Mouse (Mus musculus): ENCODE results near the gene Alx3.

The Alx3 gene

DNA sequence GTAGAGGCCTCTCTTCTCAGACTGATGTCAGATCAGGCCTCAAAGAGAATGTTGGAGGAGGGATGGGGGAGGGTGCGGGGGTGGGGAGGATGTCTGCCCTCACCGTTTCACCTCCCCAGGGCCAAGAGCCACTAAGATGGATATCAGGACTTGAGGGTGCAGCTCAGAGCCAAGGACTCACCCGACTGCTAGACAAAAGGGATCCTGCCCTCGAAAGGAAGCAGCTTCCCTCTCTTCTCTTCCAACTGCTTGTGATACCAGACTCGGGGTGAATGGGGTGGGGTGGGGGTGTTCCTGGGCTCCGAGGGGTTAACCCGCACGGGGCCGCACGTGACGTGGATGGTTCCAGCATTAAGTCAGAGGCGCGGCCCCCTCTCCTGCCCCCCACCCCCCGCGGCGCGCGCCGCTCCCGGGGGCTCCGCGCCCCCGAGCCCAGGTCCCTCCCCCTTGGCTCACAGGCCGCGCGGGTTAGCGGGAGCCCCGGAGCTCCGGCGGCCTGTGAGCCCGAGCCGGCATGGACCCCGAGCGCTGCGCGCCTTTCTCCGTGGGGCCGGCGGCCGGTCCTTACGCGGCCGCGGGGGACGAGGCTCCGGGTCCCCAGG lies at the start of gene Alx3:
Gene Alx3 (plus strand): TSS at position 370 of the 602 bp plus-strand sequence.
- no peak for DNase-seq

DNA sequence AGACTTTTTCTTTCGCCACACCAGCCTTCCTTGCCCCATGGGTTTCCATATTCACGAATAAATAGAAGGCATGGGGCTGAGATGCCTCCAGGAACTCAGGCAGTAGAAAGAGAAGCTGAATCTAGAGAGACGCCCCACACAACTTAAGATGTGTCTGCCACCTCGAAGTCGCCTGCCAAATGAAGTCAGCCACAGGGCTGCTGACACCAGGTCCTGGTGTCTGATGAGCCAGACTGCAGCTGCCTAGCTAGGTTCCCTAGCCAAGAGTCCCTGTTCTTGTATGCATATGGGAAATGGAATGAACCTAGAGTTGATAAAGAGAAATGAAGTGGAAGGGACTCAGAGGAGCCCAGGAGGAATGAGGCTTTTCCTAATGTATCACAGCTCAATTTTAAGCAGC lies 49.6 kb upstream of the Alx3 start:
- DNase-seq = no peak

DNA sequence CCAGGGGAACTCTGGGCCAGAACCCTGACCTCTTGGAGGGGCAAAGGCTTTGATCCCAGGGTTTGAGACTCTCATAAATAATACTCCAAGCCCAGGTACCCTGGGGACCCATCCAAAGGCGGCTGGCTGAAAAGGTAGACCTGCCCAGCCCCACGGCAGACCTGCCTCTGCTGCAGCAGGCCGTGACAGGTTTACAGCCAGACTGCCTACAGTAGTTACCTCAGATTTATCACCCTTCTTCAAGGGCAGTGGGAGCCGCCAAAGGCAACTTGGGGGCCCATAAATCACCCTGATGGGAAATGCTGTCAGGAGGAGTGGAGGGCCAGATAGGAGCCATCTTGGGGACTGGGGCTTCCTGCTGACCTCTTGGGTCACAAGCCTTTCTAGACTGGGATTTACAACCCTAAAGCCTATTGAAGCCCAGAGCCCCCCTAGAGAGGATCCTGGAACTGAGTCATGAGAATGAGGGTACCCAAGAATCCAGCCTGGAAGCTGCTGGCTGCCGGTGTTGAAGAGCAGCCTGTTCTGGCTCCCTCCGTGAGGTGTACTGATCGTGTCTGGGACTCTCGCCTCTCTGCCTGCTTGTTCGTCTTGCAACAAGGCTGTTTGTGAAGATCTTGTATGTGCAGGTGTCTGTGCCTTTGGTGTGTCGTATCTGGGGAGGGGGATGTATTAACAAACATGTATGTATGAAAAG lies 49.0 kb upstream of the Alx3 start:
- DNase-seq = no peak

DNA sequence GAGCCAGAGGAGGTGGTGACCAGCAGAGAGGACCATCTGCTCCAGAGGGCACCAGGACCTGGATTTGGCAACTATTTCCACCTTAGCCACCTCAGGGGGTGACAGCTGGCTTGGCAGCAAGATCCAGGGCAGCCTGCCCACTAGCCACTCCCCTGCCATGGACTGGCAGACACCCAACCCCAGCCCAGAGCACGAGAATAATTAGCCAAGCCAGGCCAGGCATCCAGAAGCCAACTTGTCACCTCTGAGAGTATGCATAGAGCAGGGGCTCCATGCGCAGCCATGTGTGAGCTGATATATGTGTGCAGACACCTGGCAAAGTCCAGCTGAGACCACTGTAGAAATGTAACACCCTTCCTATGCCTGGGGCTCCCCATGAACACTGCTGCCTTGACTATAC lies 47.9 kb upstream of the Alx3 start:
- no peak for DNase-seq

DNA sequence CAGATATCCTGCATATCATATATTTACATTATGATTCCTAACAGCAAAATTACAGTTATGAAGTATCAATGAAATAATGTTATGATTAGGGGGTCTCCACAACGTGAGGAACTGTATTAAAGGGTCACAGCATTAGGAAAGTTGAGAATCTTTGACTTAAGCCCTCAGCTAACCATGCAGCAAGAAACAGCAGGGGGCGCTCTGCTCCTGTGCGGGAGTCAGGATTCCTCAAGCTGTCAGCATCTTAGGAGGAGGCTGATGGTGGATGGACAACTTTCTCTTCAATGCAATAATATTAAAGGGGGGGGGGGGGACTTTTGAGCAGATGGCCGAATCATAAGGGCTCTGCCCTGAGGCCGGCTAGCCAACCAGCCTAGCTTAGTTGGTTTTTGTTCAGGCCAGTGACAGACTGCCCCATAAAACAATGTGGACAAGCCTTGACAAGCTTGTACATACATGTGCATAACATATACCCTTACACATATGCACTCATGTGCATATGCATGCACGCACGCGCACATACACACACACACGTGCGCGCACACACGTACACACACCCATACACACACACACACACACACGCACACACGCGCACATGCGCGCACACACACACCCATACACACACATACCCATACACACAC lies 44.3 kb upstream of the Alx3 start:
- peak; percentile 9 to 21 for DNase-seq

DNA sequence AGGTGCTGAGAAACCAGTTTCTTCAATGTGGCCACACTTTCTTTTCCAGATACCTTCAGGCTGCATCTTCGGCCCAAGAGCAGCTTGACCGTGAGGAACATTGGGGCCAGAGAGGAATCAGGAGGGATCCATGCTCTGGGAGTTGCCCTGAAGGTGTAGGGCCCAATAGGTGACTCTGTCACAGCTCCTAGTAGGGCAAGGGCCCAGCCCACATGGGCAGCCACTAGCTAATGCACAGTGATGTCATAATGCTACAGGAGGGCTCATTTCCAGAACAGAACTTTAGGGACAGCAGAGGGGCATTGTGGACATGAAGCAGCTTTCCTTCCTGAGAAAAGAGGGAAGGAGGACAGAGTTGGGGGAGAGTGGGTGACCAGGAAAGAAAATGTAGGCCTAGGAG lies 40.0 kb upstream of the Alx3 start, which contains the start of gene Ubl4b:
Gene Ubl4b (minus strand): TSS at position 232 of the 400 bp plus-strand sequence.
- no peak for DNase-seq

DNA sequence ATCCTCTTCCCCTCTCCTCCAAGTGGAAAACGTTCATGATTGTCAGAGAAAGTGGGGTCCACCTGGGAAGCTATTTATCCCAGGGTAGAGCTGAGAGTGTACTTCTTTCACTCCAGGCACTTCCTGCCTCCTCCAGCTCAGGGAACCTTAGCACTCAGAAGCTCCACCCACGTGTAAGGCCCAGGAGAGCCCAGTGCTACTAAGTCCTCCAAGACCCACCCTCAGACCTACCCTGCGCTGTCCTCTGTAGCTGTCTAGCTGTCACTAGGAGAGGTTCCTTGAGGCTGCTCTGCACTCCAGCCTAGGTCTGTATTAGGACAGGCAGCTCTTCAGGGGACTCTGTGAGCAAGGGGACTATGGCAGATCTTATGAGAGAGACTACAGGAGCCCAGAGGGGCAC lies 36.1 kb upstream of the Alx3 start:
- DNase-seq = no peak

DNA sequence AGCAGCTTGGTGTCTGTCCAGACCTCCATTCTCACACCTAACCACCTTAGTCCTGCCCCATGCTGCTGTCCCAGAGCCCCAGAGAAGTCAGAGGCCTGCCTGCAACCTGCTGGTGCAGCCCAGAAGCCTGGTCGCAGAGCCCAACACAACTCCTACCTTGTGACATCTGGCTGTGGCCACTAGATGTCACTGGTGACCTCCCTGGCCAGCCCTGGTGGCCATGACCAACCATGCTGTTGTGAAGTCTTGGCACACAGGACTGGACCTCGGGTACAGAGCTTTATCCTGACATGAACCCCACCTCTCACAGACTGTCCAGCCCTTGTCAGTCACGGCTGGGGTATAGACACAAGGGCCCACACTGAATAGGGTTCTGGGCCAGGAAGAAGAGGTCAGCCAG lies 35.6 kb upstream of the Alx3 start:
- peak; percentile 32 to 50 for DNase-seq

DNA sequence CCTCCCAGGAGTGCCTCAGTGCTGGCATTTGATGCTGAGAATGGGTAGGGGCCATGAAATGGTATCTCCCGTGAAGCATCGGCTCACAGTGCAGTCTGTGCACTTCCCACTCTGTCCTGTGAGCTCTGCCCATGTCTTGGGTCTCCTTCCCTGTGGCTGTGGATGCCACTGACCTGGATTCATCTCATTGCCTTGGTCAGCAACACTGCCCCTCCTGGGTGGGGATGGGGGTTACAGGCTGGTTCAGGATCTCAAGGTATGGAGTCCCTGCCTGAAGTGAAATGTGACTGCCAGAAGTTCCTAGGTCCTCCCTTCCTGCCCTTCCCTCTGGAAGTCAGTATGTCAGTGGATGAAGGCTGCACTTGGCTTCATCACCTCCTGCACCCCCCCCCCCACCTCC lies 32.7 kb upstream of the Alx3 start:
- no peak for DNase-seq

DNA sequence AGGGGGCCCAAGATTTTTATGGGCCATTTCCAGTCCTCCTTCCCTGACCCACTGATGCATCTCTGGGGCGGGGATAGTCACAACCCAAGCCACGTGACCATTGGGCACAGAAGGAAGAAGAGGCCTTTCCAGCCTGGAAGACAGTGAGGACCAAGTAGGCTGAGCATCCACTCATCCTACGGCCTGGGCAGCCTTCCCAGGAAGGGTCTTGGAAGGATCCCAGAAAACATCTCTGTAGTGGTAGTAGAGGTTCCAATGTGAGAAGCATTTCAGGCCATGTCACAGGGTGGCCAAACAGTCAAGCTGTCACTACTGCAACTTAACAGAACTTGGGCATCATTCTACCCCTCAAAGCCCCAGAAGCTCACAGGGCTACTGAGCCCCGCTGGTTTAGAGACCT lies 32.2 kb upstream of the Alx3 start:
- no peak for DNase-seq

DNA sequence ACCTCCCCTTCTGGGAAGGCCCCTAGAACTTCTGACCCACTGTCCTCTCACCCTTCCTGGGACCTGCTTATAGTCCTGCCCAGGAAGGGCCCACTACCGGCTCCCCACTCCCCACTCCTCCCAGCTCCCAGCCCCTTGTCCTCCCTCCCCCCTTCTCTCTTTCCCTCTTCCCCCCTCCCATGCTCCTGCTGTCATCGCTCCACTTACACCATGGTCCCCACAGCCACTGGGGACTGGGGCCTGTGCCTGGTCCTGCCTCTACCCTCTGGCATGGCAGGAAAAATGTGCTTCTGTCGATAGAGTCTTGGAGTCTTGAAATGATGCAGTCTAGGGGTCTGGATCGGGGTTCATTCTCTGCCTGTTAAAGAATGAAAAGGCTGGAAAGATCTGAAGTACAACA lies 31.0 kb upstream of the Alx3 start:
- no peak for DNase-seq

DNA sequence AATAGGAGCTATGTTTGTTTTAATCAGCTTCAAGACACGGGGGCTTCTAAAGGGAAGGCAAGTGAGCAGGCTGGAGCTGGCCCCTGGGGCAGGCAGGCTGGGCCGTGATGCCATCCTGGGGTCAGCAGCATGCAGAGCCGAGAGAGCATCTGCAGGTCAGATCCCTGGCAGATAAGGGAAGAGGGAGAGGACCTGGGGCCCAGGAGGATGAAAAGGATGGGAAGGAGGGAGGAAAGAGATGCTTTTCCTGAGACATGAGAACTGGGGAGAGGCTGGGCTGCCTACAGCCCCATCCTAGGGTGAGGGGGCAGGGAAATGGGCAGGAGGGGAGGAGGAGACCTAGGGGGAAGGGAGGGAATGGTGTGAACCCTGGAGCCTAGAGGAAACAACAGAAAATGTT lies 29.5 kb upstream of the Alx3 start:
- DNase-seq = no peak

DNA sequence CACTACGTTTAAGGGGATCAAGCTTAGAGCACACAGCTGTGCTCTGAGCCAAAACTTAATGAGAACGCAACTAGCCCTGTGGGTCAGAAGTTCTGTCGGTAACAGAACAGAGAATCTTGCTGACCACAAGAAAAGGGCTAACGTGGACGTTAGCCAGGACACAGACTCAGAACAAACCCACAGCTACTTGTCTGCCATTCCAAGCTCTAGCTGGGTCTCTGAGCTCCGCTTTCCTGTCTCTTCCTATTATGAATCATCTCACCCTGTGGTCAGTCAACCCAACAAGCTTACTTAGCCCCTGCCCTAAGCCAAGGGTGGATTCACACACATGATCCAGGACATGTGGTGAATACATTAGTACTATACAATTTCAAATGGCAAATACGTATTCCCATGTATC lies 27.1 kb upstream of the Alx3 start:
- no peak for DNase-seq

DNA sequence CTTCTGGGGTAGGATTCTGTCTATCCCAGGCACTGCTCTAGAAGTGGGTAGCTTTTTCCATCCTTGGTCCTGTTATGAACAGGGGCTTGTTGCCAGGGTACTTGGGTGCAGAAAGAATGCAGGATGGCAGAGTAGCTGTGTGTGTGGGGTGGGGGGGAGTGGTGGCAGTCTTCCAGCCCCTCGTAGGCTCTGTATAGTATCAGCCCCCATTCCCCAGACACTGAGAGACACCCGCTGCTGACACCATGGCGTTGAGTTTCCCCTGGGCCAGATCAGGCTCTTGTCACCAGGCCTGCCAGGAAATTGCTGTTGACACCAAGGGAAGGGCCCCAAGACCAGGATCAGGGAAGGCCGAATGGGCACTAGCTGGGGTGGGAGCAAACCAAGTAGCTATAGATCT lies 26.1 kb upstream of the Alx3 start:
- no peak for DNase-seq

DNA sequence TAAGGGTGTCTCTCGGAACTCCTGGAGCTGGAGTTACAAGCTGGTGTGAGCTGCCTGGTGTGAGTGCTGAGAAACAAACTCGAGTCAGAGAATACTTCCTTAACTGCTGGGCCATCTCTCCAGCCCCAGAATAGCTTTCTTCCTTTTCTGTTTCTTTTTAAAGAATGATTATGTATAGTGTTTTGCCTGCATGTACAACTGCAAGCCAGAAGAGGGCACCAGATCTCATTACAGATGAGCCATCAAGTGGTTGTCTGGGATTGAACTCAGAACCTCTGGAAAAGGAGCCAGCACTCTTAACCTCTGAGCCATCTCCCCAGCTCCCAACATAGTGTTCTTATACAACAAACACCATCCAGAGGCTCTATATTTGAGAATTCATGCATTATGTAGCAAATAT lies 23.6 kb upstream of the Alx3 start:
- DNase-seq = no peak

DNA sequence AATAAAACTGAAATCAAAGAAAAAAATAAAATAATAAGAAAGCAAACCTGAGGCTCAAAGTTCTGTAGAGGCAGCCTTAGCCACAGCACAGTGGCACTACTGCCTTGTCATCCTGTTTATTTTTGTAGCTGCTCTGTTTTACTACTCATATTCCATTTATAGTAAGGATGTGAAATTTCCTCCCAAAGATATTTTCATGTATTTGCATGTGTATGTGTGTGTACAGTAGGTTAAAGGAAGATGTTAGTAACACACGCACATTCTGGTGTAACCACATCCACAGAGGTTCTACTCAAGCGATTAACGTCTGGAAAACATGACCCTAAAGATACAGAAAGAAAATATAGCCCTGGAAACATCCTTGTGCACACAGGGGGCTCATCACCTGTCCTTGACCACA lies 18.0 kb upstream of the Alx3 start:
- DNase-seq = no peak

DNA sequence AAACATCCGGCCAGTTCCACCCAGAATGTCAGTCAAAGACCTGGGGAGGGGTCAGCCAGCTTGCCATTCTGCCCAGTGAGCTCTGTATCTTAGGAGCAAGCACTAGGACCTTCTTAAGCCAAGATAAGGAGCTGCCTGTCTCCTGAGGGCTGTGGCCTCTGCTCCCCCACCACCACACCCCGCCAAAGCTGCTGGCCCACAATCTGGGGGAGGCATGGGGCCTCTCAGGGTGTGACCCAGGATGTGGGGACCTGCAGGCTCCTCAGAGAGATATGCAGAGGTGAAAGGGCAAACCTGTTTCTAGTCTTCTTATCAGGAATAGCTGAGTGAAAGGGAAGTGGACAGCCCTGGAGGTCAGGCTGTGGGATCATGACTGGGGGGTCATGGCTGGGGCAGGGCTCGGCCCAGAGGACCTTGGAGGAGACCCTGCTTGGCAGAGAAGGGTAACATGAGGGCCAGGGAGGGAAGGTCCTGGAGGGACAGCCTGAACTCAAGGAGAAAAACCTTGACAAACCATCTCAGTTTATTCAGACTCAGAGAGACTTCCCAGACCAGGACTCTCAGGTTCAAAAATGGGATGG lies 16.9 kb upstream of the Alx3 start:
- DNase-seq = no peak

DNA sequence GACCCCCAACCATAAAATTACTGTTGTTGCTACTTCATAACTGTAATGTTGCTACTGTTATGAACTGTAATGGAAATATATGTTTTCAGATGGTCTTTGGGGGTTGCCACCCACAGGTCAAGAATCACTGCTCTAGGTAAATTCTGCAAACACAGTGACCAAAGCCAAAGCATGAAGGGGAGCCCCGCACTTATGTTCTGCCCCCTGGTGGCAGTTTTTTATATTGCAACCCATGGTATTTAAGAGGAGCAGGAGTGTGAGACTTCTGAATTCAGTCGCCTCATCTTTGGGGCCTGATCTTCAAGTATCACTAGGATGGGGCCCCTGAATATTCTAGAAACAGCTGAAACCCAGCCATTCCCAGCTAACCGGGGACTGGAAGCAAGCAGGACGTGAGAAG lies 15.4 kb upstream of the Alx3 start:
- peak in 1 of 2 experiments; percentile 19 for DNase-seq

DNA sequence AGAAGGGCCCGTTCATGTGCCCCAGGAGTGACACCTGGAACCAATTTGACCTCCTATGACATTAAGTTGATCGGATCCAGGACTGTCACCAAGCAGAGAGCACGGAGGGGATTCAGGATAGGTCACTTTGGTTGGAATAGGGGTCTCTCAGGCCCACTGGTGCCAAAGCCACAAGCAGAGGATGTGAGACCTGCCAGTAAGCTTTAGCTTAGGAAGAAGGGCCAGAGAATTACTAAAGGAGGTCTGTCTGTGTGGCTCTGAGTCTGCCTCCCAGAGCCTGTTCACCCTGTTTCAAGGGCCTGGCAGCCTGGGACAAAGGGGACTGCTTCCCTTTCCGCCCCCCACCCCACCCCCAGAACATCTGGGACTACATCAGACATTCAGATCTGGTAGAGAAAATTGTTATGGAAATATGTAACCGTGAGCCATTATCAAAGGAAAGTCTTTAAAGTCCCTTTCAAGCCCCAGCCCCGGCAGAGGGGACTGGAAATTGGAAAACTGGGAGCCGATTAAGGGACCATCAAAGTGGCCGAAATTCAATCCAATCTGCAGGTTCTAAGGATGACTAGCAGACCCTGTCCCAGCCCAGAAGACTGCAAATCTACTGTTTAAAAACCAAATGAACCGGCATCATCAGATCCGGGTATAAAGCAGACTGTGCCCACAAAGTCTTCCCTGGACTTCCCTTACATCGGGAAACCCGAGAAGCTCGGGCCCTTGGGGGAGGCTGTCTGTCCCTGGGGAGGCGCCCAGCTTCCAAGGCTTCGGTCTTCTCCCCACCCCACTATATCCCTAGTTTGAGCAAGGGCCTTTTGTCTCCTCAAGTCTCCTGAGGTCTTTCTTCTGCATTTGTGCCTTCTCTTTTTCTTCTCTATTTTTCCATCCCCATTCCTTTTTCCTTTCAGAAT lies 13.5 kb upstream of the Alx3 start:
- no peak for DNase-seq

DNA sequence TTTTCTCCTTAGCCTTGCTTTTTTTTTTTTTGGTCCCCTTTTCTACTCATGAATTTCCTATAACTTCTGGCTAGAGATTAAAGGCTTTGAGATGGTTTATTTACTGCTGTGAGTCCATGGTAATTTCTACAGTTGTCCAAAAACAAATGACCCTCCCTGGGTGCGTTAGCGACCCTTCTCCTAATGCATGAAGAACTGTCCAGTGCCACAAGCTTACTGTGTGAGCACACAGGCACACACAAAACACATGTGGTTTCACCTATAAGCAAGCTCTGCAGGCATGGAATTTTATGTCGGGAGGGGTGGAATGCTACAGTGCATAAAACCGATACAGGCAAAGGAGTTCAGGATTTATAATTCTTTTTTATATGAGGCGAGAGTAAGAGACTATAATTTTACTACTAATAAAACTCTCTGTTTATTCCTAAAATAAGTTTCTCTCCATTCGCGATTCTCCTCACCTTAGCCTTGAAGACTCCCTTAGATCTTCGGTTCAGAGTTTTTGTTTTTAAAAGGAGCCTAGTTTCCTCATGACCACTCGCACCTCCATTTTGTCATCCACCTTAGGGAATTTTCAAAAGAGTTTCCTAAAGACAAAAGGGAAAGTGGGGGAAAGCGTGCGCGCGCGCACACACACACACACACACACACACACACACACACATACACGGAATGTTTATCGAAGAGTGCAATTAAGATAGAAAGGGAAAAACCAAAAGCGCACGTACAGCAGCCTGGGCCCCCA lies 12.5 kb upstream of the Alx3 start:
- no peak for DNase-seq

DNA sequence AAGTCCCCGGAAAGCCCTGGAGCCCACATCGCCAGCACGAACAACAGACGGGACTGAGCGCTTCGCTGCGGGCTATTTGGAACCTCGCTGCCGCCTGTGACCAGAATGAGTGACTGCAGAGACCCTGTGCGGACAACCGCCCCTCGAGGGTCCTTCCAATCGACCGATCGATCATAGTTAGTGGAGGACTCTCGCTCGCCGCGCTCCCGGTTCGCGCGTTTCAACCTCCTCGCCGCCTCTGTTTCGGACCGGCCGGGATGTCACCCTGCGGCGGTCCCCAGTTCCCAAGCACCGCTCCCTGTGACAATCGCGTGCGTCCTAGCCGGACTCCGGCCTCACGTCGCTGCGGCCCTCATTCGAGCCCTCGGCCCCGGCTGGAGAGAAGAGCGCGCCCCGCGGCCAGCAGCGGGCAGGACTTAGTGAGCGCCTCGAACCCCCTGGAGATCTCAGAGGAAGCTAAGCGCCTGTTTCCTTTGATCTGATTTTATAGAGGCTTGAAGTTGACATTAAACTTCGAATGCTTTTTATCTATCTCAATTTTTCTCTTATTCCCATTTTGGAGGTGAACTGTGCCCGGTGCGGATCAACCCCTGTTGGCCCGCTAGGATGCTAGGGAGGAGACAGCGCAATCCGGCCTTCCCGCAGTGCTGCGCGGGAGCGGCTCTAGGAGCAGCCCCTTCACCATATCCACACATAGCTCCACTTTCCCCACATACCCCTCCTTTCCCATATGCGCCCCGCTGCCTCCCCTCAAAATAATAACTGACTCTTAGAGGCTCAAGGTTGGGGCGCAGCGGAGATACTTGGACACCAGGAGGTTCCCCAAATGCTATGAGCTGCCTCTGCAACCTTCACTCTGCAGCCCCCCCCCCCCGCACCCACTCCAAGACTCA lies 11.7 kb upstream of the Alx3 start:
- no peak for DNase-seq
